Mouse (Mus musculus): ENCODE measurements at regions not wholly inside any gene's neighbourhood (a gene's known extent, or its start where the extent isn't known, plus 50 kb on each side); places are given as distances from the start of the nearest gene placed in this dataset.
"Not testable (repeated sequence)": the region's sequence is repeated elsewhere in the genome, so short reads cannot be mapped to it uniquely, and the experiment has no call there.

DNA sequence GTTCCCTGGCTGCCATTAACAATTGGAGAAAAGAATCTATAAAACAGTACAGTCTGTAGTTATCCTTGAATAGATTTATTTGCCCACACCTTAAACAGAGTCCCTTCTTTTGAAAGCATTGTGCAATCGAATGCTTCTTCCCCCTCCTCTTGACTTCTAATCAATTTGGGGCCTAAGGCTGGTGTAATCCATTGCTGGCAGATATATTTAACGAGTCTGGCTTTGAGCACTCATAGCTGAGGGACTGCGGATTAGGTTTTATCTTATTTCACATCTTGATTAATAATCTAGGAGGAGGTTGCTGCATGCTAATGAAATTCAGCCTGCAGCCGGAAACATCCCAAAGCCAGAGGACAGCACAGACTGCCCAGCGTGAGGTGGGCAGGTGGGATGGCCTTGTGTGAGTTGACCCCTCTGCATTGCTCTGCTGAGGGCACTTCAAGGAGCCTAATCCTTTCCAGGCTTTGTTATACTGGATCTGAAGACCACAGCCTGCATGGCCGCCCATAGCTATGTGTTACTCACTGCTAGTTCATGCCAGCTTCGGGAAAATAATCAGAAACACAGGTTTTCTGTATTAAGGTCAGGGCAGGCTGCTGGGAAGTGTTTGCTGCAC is 163.6 kb downstream of the Mterf1b start:
- DNase-seq (ENCODE audit: low read depth, low spot score): no peak

DNA sequence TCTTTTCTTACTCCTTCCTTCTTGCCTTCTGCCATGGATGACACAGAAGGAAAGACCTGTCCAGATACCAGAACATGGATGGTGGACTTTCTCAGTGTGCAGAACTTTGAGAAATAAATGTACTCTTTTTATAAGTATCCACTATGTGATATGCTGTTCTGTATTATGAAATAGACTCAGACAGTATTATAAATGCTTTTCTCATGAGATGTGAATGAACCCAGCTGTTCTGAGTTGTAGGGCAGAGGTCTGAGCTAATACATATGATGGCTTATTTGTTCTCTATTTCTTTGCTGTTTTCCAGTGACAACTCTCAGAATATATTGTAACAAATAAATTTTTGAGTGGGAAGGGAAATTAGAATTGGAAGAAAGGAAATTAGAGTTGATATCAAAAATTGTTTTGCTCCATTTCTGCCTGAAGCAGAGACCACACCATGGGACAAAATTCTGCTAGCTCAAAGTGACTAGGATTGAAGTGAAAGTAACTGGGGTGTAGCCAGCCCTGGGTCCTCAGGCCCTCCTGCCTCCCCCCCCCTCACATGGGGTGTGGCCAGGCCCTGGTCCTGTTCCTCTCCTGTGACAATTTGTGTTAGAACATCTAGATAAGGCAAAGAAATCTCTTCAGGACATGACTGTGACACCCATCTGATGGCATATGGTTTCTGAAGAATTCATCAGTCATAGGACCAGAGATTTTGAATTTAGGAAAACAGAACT is 164.5 kb downstream of the Mterf1b start:
- not testable (repeated sequence) for DNase-seq (ENCODE audit: low read depth, low spot score)

DNA sequence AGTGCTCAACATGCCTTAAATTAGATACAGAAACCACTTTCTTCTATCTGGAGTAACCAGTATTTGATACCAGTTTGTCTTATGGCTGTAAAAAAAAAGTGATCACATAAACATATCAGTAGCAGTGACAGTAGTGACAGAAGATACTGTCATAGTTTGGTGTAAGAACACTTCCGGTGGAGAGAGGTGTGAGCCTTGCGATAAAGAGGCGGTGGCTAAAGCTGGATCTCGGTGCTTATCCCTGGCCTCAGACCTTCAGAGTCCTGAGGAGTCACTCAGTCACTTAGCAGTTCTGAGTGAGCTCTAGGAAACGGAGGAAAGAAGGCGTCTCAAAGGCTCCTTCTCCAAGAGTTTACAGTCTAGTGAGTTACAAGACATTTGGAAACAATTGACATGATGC is 169.4 kb downstream of the Mterf1b start:
- not testable (repeated sequence) for DNase-seq (ENCODE audit: low read depth, low spot score)

DNA sequence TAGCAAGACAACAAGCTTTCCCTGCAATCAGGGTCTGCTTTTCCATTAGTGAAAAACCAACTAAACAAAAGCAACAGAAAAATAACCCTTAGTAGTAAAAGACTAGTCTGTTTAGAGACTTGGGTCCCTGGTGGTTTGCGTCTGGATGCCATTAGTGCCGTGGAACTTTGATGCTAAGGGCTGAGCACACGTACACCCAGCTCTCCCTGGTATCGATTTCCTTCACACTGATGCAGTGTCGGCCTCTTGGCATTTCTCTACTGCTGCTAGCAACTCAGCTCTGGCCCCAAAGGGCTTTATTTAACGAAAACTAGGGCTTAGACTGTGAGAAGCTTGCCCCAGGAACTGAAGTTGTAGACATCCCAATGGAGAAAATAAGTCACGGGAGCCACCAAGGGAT is 192.6 kb downstream of the Mterf1b start:
- not testable (repeated sequence) for DNase-seq (ENCODE audit: low read depth, low spot score)

DNA sequence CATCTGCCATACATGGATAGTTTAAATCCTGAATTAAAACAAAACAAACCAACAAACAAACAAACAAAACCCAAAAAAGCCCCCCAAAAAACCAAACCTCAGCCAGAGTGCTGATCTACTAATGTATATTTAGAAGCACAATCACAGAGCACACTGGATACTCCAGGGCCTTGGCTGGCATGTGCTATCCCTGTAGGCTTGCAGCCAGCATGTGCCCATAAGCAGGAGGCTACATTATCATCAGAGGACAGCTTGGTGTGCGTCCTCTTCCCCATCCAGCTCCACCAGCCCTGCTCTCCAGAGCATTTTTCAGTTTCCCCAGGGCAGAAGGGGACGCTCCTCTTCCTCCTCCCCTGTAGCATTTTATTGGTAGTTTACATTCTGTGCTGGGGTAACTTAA is 198.9 kb downstream of the Mterf1b start:
- no peak for DNase-seq (ENCODE audit: low read depth, low spot score)

DNA sequence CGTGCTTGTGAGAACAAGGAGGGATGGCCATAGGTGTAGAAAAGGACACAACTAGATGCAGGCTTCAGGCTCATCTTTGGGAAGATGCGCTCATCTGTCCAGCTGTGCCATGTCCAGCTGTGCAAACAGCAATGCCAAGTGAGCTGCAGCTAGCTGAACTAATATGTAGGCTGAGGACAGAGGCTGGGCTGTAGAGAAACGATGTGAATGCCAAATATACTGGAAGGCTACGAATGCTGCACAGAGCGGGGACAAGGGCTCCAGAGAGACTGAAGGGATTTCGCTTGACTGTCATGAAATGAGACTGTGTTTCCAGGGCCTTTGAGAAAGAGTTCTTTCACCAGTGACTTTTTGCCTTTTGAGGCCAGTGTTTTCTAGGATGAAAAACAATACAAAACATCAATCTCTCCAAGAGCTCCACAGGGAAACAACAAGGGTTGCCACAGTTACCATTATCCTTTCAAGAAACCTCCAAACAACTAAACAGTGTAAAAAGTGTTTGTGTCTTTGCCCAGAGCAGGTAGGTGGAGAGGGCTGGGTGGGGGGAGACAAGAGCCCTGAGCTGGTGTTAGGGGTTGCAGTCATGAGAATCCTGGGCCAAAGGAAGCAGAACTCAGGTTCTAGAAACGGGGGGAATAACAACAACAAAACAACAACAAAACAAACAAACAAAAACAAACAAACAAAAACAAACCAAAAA is 202.3 kb downstream of the Mterf1b start:
- DNase-seq (ENCODE audit: low read depth, low spot score): not testable (repeated sequence)

DNA sequence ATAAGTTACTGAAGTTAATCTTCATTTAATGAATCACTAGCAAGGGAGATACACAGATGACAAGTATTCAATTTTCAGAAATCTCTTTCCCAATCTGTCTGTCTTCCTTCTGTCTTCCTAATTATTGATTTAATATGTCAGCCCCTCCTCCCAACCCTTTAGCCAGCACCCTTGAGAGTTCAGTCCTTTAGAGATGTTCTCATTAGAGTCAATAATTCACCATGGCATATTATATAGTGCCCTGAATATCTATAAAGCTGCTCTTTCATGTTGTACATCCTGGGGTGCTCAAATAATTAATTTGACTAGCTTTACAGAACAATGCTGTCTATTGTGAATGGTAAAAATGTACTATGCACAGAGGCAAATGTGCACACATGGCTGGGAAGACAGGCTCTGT is 205.9 kb downstream of the Mterf1b start:
- DNase-seq (ENCODE audit: low read depth, low spot score): no peak

DNA sequence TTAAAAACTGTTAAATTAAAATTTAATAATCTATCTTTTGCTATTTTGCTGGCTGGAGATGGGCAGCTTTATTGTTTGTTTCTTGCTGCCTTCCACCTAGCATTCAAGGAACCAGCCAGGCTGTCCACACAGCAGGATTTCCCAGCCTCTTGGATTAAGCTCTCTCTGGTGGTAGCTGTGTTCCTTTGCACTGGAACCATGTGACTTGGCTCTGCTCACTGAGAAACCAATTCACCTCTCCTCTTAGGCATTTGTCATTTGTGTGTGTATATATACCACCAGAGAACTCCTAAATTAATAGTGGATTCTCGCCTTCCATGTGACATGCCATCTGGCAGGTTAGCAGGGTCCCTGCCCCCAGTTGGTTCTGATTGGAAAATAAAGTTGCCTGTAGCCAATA is 225.6 kb downstream of the Mterf1b start:
- DNase-seq (ENCODE audit: low read depth, low spot score): no peak

Data from retina, adult 2 months (tissue).